26 mouse cellular contexts compared by ENCODE assay signal in genomic region chr2:104663372-104664100, GRCm38 (mm10). TPM values are rescaled to one million over a fixed set of nuclear protein-coding genes. Genes with fewer than 3 reads are reported as not detected.
DNase-seq lines count a peak whose midpoint lies in the region; ATAC-seq lines count a peak whose summit lies in the region.
"Had no signal": no experiment of that assay in that cellular context is flagged by ENCODE, and none has a peak within 500 bp of the region (broad histone marks: within the 10 kb centered on the region; RNA-seq: fewer than 3 reads in every experiment).

No protein-coding gene starts in this region.

- ATAC-seq in kidney, embryonic 15.5 days (replicated peaks; ENCODE audit: low FRiP score), result peak; percentile 75
- peak; percentile 71 for ATAC-seq in liver, embryonic 13.5 days (ENCODE audit: low read depth)
- ATAC-seq in neural tube, embryonic 15.5 days (ENCODE audit: low FRiP score), result no peak
- ATAC-seq: forebrain, embryonic 16.5 days; hindbrain, postnatal 0 days; intestine, embryonic 16.5 days; lung, postnatal 0 days had no signal

- H3K27me3 ChIP-seq in kidney, embryonic 15.5 days, result no peaks in the 10 kb centered on the region
- H3K27me3 ChIP-seq in liver, embryonic 13.5 days, result no peaks in the 10 kb centered on the region
- no peaks in the 10 kb centered on the region for H3K27me3 ChIP-seq in neural tube, embryonic 15.5 days (replicated peaks)
- H3K27me3 ChIP-seq: embryonic facial prominence, embryonic 15.5 days; heart, embryonic 12.5 days; limb, embryonic 15.5 days; midbrain, embryonic 12.5 days had no signal

- H3K36me3 ChIP-seq in kidney, embryonic 15.5 days, result peaks cover 69% of the 10 kb centered on the region
- peaks cover 52% of the 10 kb centered on the region for H3K36me3 ChIP-seq in liver, embryonic 13.5 days
- H3K36me3 ChIP-seq in neural tube, embryonic 15.5 days, result peaks cover 38% of the 10 kb centered on the region

- 57% methylated on average over 8 of the region's 8 CpGs for WGBS in kidney, embryonic 15.5 days
- WGBS in liver, embryonic 13.5 days (ENCODE audit: insufficient replicate concordance), result 69% methylated on average over 8 of the region's 8 CpGs
- 91% methylated on average over 8 of the region's 8 CpGs for WGBS in neural tube, embryonic 15.5 days

- H3K9ac ChIP-seq in kidney, embryonic 15.5 days, result no peak overlapping the region
- H3K9ac ChIP-seq in liver, embryonic 13.5 days, result no peak overlapping the region
- no peak overlapping the region for H3K9ac ChIP-seq in neural tube, embryonic 15.5 days (replicated peaks)
- H3K9ac ChIP-seq: embryonic facial prominence, embryonic 15.5 days; heart, embryonic 12.5 days; limb, embryonic 15.5 days; midbrain, embryonic 12.5 days had no signal

- H3K4me3 ChIP-seq in kidney, embryonic 15.5 days (replicated peaks), result no peak overlapping the region
- H3K4me3 ChIP-seq in liver, embryonic 13.5 days (replicated peaks), result no peak overlapping the region
- no peak overlapping the region for H3K4me3 ChIP-seq in neural tube, embryonic 15.5 days (replicated peaks)
- H3K4me3 ChIP-seq: embryonic facial prominence, embryonic 15.5 days; heart, embryonic 12.5 days; limb, embryonic 15.5 days; midbrain, embryonic 12.5 days had no signal

- H3K4me1 ChIP-seq in kidney, embryonic 15.5 days, result no peaks in the 10 kb centered on the region
- 0 out of 2 replicates have a peak, but pooled peaks cover 13% of the 10 kb centered on the region for H3K4me1 ChIP-seq in liver, embryonic 13.5 days (replicated peaks)
- no peaks in the 10 kb centered on the region for H3K4me1 ChIP-seq in neural tube, embryonic 15.5 days
- H3K4me1 ChIP-seq: embryonic facial prominence, embryonic 15.5 days; heart, embryonic 12.5 days; limb, embryonic 15.5 days; midbrain, embryonic 12.5 days had no signal

- DNase-seq in kidney, adult 18-20 months, result peak; percentile 35
- DNase-seq in kidney, postnatal 10 days, result no peak
- no peak for DNase-seq in liver, embryonic 13.5 days
- DNase-seq in yolk sac, embryonic 10.5 days (ENCODE audit: low spot score), result peak; percentile 43
- DNase-seq in c-Kit-positive CD71-positive TER-119-positive erythroid progenitor cells, embryonic 14.5 days (ENCODE audit: low spot score), result no peak
- DNase-seq: adrenal gland, postnatal 14 days; cerebellum, adult 9-11 months; gastrocnemius, postnatal 14 days; heart, adult 18-20 months; heart, postnatal 10 days; left cerebral cortex, postnatal 4 days; right cerebral cortex, postnatal 14 days; thymus, postnatal 14 days had no signal

- no peaks in the 10 kb centered on the region for H3K9me3 ChIP-seq in kidney, embryonic 15.5 days (replicated peaks)
- no peaks in the 10 kb centered on the region for H3K9me3 ChIP-seq in liver, embryonic 13.5 days (replicated peaks)
- H3K9me3 ChIP-seq in neural tube, embryonic 15.5 days (replicated peaks), result no peaks in the 10 kb centered on the region
- H3K9me3 ChIP-seq: embryonic facial prominence, embryonic 15.5 days; heart, embryonic 12.5 days; limb, embryonic 15.5 days; midbrain, embryonic 12.5 days had no signal

- no peak overlapping the region for H3K4me2 ChIP-seq in kidney, embryonic 15.5 days
- H3K4me2 ChIP-seq in liver, embryonic 13.5 days, result no peak overlapping the region
- no peak overlapping the region for H3K4me2 ChIP-seq in neural tube, embryonic 15.5 days
- H3K4me2 ChIP-seq: embryonic facial prominence, embryonic 15.5 days; heart, embryonic 12.5 days; limb, embryonic 15.5 days; midbrain, embryonic 12.5 days had no signal

- H3K27ac ChIP-seq in kidney, embryonic 15.5 days, result peak overlapping the region; percentile 55
- H3K27ac ChIP-seq in liver, embryonic 13.5 days, result peak overlapping the region; percentile 63
- no peak overlapping the region for H3K27ac ChIP-seq in neural tube, embryonic 15.5 days (replicated peaks)
- H3K27ac ChIP-seq: embryonic facial prominence, embryonic 15.5 days; hindbrain, postnatal 0 days; limb, embryonic 15.5 days; macrophage; midbrain, embryonic 12.5 days had no signal

RNA-seq across cellular contexts. Expression of gene Tcp11l1, which starts 48.4 kb away (rescaled TPM):
- 40.6 and 43.3 TPM in 2 replicates for polyA plus RNA-seq in kidney, embryonic 15.5 days (2015; fragmentation: Nextera tagmentation; extraction: Ambion mirVana)
- 6.8 and 6.9 TPM in 2 replicates for polyA plus RNA-seq in liver, embryonic 13.5 days (2015; fragmentation: Nextera tagmentation; extraction: Ambion mirVana)
- polyA plus RNA-seq in neural tube, embryonic 15.5 days (2015; fragmentation: Nextera tagmentation; extraction: Ambion mirVana), result 52.6 and 60.0 TPM in 2 replicates

RNA-seq across cellular contexts. Expression of gene Pin1rt1, which starts 52.6 kb away (rescaled TPM):
- polyA plus RNA-seq in kidney, embryonic 15.5 days (2015; fragmentation: Nextera tagmentation; extraction: Ambion mirVana), result not detected in 2 replicates
- polyA plus RNA-seq in liver, embryonic 13.5 days (2015; fragmentation: Nextera tagmentation; extraction: Ambion mirVana), result not detected in 2 replicates
- polyA plus RNA-seq in neural tube, embryonic 15.5 days (2015; fragmentation: Nextera tagmentation; extraction: Ambion mirVana), result 0.35 TPM in 1 of 2 replicates, not detected in the other
- polyA plus RNA-seq: brain, embryonic 14.5 days; embryonic facial prominence, embryonic 15.5 days; heart, embryonic 12.5 days; hindbrain, embryonic 11.5 days; hindbrain, postnatal 0 days; intestine, embryonic 16.5 days; lung, postnatal 0 days; macrophage; midbrain, embryonic 12.5 days had no signal

Comparison
In these comparisons a context has a peak if more than half of its experiments do, and no peak if none do; other contexts are left out.
1. DNase-seq: peak in kidney, adult 18-20 months (single experiment) and yolk sac, embryonic 10.5 days (single experiment); none in kidney, postnatal 10 days (single experiment), liver, embryonic 13.5 days (single experiment) and c-Kit-positive CD71-positive TER-119-positive erythroid progenitor cells, embryonic 14.5 days (single experiment).